Mouse (Mus musculus): ENCODE measurements around the gene Zfyve21. TPM values are rescaled to one million over a fixed set of nuclear protein-coding genes. Genes with fewer than 3 reads are reported as not detected.

Zfyve21 gene
- total RNA-seq, 2 experiments from 2014 or later, result 23.4 to 23.8 TPM

GRCm38 (mm10) chr12:111798493-111798892 lies 15.5 kb upstream of the Zfyve21 start:
- DNase-seq (ENCODE audit: low spot score in 2 of 2), result no peak

DNA sequence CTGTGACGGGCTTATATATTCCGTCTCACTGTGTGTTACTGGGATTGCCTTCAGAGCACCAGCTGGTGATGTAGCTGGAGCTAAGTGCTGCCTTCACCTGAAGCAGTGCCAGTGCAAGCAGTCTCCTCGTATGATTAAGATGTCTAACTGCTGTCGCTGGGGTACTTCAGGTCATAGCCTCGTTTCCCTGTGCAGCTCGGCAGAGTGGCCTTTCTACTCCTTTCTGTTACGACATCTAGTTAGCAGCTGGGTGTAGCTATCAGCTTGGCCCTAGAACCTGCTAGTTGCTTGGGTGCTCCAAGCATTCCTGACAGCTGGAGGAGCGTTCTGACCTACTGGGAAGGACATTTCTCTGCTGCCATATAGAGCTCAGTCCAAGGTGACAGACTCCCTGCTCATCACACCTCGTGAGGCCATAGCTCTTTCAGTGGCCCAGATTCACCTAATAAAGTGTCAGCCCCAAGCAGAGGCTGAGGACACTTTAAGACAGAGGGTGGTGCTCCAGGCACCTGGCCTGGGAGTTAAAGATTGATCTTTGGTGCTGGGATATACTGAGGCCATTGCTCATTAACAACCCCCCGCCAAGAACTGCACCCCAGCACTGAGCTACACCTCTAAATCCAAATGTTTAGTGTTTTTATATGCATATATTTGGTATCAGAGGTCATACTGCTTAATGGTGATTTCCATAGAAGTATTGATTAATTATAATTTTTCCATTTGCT lies 13.3 kb upstream of the Zfyve21 start:
- DNase-seq (ENCODE audit: low spot score in 2 of 2), result no peak

GRCm38 (mm10) chr12:111803538-111803937 lies 10.4 kb upstream of the Zfyve21 start:
- DNase-seq (ENCODE audit: low spot score in 2 of 2), result no peak

DNA sequence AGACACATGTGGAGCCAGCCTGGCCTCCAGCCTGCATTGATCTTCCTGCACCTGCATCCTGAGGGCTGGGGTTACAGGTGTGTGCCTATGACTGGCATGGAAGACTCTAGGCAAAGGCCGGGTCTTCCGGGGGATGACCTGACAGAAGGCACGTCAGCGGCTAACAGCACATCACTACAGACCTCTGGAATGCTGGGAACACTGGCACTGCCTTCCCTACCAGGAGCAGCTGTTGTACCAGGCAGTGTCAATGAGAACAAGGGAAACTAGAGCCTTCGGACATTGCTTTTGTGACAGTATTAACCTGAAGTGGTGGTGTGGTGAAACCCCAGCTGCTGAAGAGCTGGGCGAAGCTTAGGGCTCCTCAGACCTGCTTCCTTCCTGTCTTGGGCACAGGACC lies 5.2 kb upstream of the Zfyve21 start:
- no peak for DNase-seq (ENCODE audit: low spot score in 2 of 2)

DNA sequence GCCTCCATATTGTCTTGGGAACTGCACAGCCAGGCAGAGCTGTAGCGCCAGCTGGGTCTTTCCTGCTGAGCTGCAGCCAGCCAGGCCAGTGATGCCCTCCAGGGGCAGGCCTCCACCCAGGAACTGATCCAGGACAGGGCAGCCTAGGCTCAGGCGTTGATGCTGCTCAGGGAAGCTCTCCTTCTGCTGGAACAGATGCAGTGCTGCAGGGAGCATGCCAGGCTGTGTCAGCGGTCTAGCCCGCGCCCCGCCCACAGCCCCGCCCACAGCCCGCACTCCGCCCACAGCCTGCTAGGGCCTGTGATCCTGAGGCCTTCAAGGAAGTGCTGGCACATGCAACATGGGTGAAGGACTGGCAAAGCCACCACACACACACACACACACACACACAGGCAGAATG lies 4.2 kb upstream of the Zfyve21 start:
- peak; percentile 58 to 79 for DNase-seq (ENCODE audit: low spot score in 2 of 2)

GRCm38 (mm10) chr12:111812075-111812474 lies 1.9 kb upstream of the Zfyve21 start:
- DNase-seq (ENCODE audit: low spot score in 2 of 2), result no peak

DNA sequence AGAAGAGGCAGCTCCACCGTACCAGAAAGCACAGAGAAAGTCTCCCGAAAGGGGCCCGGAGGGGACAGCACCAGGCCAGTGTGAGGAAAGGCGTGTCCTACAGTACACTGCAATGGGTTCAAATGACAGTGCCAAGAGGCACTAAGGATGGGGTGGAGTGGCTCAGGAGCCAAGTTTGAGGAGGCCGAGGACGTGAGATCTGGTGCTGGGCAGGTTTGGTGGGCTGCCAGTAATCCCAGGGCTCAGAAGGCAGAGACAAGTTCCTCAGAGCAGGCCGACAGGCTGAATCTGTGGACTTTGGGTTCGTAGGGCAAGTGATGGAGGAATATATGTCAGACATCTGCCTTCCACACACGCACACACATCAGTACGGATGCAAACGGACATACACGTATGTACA lies 1.4 kb upstream of the Zfyve21 start:
- DNase-seq (ENCODE audit: low spot score in 2 of 2), result no peak

- DNase-seq (ENCODE audit: low spot score in 2 of 2), result no peak
Measured at GRCm38 (mm10) chr12:111813111-111813765, 732 bp upstream of the Zfyve21 start.

- DNase-seq (ENCODE audit: low spot score in 2 of 2), result no peak
Measured at GRCm38 (mm10) chr12:111814769-111815762, 1.1 kb downstream of the Zfyve21 start.

DNA sequence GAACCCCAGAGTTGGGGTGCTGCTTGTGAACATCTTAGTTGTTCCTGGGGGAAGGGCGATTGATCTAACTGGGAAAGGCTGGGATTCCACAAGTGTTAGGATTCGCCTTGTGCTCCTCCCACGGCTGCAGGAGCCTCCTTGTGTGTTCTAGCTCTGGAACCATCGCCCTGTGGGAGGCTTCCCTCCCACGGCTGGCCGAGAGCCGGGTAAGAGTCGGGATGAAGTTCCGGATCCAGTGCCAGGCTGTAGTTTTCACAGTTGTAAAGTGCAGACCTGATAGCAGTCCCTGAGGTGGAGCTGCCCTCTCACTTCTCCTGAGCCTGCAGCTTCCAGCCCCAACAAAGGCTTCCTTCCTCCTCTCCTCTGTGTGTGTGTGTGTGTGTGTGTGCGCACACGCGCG lies 2.6 kb downstream of the Zfyve21 start:
- peak; percentile 78 to 85 for DNase-seq (ENCODE audit: low spot score in 2 of 2)

- no peak for DNase-seq (ENCODE audit: low spot score in 2 of 2)
Measured at GRCm38 (mm10) chr12:111816967-111817366, 3.0 kb downstream of the Zfyve21 start.

DNA sequence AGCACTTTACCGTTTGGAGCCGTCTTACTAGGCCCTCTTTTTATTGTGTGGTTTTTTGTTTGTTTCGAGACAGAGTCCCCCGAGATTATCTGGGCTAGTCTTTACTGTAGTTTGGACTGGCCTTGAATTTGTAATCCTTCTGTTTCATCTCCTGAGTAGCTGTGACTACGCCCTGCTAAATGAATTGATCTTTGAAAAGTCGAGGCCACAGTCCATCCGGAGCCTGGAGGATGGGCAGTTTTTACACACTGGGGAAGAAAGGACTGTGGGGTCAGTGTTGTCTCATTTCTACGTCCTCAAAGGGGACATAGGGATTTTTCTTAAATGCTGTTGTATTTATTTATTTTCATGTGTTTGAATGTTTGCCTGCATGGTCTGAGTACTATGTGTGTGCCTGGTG lies 4.0 kb downstream of the Zfyve21 start:
- no peak for DNase-seq (ENCODE audit: low spot score in 2 of 2)

- DNase-seq (ENCODE audit: low spot score in 2 of 2), result peak in 1 of 2 experiments; percentile 46
Measured at GRCm38 (mm10) chr12:111819936-111820335, 6.0 kb downstream of the Zfyve21 start.

DNA sequence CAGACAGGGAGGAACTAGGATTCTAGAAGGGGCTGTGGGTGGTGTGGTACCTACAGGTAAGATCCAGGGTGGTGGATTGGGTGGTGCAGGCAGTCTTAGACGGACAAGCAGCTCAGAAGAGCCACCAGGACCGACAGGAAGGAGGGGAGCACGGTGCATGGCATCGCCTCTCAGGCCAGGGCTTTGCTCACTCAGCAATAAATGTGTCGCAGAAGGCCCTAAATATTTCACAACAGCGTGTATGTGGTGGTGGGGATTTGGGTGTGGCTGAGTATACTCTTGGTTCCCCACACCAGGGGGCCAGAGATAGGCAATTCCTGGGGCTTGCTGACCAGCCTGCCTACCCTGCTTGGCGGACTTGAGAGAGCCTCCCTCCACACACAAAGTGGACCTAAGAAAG lies 6.7 kb downstream of the Zfyve21 start:
- DNase-seq (ENCODE audit: low spot score in 2 of 2), result no peak

DNA sequence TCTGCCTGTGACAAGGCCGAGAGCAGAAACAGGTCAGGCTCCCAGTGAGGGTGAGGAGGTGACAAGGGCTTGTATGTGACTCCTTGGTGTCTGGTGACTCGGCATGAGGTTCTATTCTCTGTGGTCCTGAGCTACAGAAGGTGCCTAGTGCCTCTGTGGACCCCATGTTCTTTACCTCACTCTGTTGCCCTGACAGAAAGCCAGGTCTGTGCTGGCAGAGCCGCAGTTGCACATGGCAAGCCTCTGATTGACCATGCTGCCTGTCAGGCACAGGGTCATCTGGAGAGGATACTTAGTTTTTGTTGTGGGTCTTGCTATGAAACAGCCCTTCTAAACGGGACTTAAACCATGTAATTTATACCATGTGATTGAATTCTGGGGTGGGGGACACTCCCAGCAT lies 8.0 kb downstream of the Zfyve21 start:
- DNase-seq (ENCODE audit: low spot score in 2 of 2), result no peak

DNA sequence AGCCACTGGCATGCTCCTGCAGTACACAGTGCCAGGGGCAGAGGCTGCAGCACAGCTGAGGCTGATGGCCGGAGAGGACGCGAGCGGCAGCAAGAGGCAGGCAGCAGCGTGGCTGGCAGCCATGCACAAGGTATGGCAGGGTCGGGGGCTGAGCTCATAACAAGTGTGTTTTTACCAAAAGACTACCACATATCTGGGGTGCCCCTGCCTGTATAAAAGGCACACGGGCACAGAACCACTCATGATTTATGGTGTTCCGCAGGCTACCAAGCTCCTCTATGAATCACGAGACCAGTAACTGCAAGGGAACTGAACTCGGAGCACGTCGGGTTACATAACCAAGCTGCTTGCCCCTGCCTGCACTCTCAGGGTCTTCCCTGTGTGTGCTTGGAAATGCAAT lies 13.6 kb downstream of the Zfyve21 start:
- no peak for DNase-seq (ENCODE audit: low spot score in 2 of 2)

- DNase-seq (ENCODE audit: low spot score in 2 of 2), result peak in 1 of 2 experiments; percentile 53
Measured at GRCm38 (mm10) chr12:111829447-111829846, 15.5 kb downstream of the Zfyve21 start.

DNA sequence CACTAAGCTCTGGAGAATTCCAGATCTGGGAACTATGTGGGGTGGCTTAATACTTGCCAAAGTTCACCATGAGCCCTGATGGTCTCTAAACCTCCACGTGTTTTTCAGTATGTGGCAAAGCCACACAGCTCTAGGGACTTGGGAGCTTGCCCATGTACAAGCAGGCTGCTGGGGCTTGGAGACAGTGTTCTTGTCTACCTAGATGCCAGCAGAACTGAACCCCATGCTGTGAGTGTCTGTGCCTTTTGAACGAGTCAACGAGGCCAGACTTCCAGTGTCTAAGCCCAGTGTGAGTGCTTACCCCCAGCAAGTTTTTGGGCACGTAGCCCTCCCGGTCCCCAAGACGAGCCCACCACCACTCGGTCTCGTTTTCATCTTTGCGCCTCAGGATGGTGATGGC lies 16.0 kb downstream of the Zfyve21 start:
- DNase-seq (ENCODE audit: low spot score in 2 of 2), result no peak

GRCm38 (mm10) chr12:111830375-111830774 lies 16.4 kb downstream of the Zfyve21 start:
- DNase-seq (ENCODE audit: low spot score in 2 of 2), result no peak

DNA sequence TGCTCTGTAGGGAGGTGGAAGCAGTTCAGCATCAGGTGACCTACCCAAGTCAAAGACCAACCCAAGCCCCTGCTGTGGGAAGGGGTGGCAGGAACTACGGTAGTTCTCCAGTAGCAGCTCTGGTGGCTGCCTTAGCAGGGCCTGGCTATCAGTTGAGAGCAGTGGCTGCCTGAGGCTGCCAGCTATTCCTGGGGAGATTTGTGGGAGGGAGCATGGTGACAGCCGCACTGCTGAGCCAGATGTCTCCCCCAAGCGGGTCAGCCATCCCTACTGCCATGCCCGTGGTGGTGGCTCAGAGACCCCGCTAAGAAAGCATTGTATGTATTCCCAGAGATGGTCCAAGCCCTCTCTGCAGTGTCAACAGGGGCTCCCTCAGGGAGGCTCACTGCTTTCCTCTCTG lies 18.7 kb downstream of the Zfyve21 start:
- DNase-seq (ENCODE audit: low spot score in 2 of 2), result no peak

DNA sequence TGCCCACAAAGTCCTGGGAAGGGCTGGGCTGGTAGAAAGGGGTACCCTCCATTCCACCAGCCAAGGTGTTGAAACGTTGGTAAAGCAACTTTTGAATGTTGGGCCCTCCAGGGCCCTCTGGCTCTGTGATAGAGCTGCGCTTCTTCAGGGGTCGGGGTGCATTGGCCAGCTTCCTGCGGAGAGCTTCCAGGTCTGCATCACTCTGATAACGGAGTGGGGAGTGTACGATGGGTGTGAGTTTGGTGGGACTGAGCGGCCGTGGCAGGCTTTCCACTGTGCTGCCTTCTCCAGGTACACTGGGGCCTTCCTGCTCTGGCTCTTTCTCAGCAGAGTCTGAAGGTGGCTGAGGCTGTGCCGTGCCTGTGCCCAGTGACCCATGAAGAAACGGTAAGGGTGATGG lies 19.5 kb downstream of the Zfyve21 start:
- no peak for DNase-seq (ENCODE audit: low spot score in 2 of 2)

Measured in layer of hippocampus, adult 18-20 months (tissue).